Mouse (Mus musculus) olfactory bulb, adult 2 months (tissue): ENCODE measurements around the gene Rrp1.

Experiments
- CTCF ChIP-seq: fragments of 200-500 bp; IDR thresholded peaks from 2 replicates; pipeline ENCODE4 v1.5.1; 2012; ENCODE audit warnings: low read depth, mild to moderate bottlenecking, low read length, moderate library complexity; ENCODE audit not compliant: insufficient read depth
- POLR2A ChIP-seq: fragments of 200-500 bp; IDR thresholded peaks from 2 replicates; pipeline ENCODE4 v1.6.1; 2012; ENCODE audit warnings: mild to moderate bottlenecking, low read depth, low read length, moderate library complexity; ENCODE audit not compliant: insufficient read depth

DNA sequence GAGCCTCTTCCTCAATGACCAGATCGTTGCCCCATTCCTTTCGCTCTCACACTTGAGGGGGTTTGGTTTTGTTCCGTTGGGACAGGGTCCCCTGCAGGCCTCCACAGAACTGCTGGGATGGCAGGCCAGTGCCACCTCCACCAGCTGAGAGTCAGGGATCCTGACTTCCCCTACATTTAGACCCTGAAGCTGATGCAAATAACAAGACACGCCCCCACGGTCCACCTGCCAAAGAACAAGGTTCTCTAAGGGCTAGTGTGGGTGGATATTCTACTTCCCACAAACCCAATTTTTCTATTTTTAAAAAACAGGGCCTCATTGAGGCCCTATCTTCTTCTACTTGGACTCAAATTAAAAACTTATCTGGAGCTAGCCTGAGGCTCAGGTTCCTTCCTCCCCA lies 55.1 kb downstream of the Rrp1 start:
- TF ChIP-seq POLR2A (no peak), CTCF (no peak)
